Mouse (Mus musculus) erythroblast, embryonic 14.5 days (primary cell): ENCODE data around the gene Rpl36al.
"Not testable (repeated sequence)": the region's sequence is repeated elsewhere in the genome, so short reads cannot be mapped to it uniquely, and the experiment has no call there.

ENCODE experiments used
- GATA1 ChIP-seq: IDR thresholded peaks from 2 replicates; pipeline ENCODE4 v1.6.1; 2012; ENCODE audit warnings: low read length, inconsistent platforms, mixed read lengths
- TAL1 ChIP-seq: IDR thresholded peaks from 3 replicates; pipeline ENCODE4 v1.6.1; 2012; ENCODE audit warnings: low read length, inconsistent platforms, mixed read lengths

DNA sequence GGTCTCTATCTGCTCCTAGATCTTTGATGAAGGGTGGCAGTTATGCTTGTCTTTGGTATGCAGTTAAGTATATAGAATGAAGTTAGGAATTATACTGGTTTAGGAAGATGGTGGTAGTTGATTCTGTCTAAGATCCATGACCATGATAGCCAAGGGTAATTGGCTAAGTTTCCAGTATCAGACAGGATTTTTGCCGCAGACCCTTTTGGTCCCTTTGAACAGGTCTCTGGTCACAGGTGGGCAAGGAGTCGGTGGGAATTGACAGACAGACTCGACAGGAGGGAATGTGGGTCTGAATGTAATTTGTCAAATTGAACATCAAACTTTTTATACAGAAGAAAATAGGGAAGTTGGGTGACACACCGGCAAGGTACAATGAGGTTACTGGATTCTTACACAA lies 20.3 kb downstream of the Rpl36al start:
- TF ChIP-seq GATA1, TAL1: not testable (repeated sequence)
